Mouse (Mus musculus) neural tube, embryonic 15.5 days (tissue): ENCODE data around the gene Chd8. TPM values are rescaled to one million over a fixed set of nuclear protein-coding genes. Genes with fewer than 3 reads are reported as not detected.

Source experiments
- ATAC-seq: fragments of 200-750 bp; cut with Nextera tagmentation; 2 replicates; pipeline ENCODE4 v1.8.0; 2017; ENCODE audit warnings: mild to moderate bottlenecking, moderate TSS enrichment, moderate library complexity; ENCODE audit not compliant: low FRiP score
- H3K27ac ChIP-seq: fragments of 300-500 bp; sonication (generic); replicated peaks from 2 replicates; pipeline ENCODE4 v1.5.1; 2015; ENCODE audit warnings: mild to moderate bottlenecking, inconsistent platforms
- H3K27me3 ChIP-seq: fragments of 300-500 bp; sonication (generic); replicated peaks from 2 replicates; pipeline ENCODE4 v1.6.1; 2015; ENCODE audit warnings: inconsistent platforms
- H3K36me3 ChIP-seq: fragments of 300-500 bp; sonication (generic); 2 replicates; pipeline ENCODE4 v1.6.1; 2015; ENCODE audit warnings: inconsistent platforms
- H3K4me1 ChIP-seq: fragments of 300-500 bp; sonication (generic); 2 replicates; pipeline ENCODE4 v1.6.1; 2015; ENCODE audit warnings: inconsistent platforms
- H3K4me2 ChIP-seq: fragments of 300-500 bp; sonication (generic); 2 replicates; pipeline ENCODE4 v1.6.1; 2015; ENCODE audit warnings: inconsistent platforms, mild to moderate bottlenecking, moderate library complexity
- H3K4me3 ChIP-seq: fragments of 300-500 bp; sonication (generic); replicated peaks from 2 replicates; pipeline ENCODE4 v1.5.1; 2015; ENCODE audit warnings: mild to moderate bottlenecking, inconsistent platforms
- H3K9ac ChIP-seq: fragments of 300-500 bp; sonication (generic); replicated peaks from 2 replicates; pipeline ENCODE4 v1.6.1; 2015; ENCODE audit warnings: mild to moderate bottlenecking, inconsistent platforms
- H3K9me3 ChIP-seq: fragments of 300-500 bp; sonication (generic); replicated peaks from 2 replicates; pipeline ENCODE4 v1.6.1; 2016; ENCODE audit warnings: inconsistent platforms
- WGBS: fragments of 180-500 bp; shearing (Covaris S2); methylation state at CpG from one replicate; pipeline ENCODE4 v1.1.7; 2015; ENCODE audit warnings: mixed read lengths; 5-methylcytosine and 5-hydroxymethylcytosine counted together
- polyA plus RNA-seq: library from polyadenylated mRNA; unstranded; fragments of >200 nt; fragmentation: Nextera tagmentation; extraction: Ambion mirVana; gene quantifications from 2 replicates; pipeline ENCODE4 v1.2.1, GENCODE M21; 2015

Chd8 gene
- polyA plus RNA-seq, 1 experiment from 2014 or later: 30.0 TPM

DNA sequence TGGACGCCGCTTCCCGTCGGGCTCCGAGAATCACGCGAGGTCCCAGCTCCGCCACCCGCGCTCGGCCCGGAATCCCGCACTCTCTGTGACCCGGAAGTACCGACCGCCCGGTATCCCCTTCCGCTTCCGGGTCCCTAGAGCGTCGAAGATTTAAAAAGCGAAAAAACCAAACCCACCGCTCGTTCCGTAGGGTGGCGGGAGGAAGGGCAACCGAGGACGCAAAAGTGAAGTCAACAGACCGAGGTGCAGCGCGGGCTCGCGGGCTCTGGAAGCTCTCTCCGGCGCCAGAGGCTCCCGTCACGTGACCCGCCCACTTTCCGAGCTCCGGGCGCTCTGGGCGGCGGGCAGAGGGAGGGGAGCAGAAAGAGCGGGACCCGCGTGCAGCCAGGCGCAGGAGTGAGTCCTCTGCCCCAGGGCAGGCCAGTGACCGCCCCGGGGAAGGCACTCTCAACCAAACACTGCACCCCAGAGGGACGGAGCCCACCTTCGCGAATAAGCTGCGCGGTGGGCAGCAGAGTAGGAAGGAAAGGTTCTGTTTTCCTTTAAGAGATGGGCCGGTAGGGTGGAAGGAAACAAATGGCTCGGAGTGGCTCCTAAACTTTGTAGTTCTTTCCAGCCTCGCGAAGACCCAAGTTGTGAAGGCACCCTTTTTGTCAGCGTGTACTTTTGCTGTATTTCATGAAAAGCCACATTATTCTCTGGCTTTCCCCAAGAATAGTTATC is 60.3 kb downstream of the Chd8 start, which contains the start of gene Supt16:
Supt16 (minus strand) TSS at position 261 of the 723 bp plus-strand sequence.
- peak; percentile 98 for ATAC-seq

DNA sequence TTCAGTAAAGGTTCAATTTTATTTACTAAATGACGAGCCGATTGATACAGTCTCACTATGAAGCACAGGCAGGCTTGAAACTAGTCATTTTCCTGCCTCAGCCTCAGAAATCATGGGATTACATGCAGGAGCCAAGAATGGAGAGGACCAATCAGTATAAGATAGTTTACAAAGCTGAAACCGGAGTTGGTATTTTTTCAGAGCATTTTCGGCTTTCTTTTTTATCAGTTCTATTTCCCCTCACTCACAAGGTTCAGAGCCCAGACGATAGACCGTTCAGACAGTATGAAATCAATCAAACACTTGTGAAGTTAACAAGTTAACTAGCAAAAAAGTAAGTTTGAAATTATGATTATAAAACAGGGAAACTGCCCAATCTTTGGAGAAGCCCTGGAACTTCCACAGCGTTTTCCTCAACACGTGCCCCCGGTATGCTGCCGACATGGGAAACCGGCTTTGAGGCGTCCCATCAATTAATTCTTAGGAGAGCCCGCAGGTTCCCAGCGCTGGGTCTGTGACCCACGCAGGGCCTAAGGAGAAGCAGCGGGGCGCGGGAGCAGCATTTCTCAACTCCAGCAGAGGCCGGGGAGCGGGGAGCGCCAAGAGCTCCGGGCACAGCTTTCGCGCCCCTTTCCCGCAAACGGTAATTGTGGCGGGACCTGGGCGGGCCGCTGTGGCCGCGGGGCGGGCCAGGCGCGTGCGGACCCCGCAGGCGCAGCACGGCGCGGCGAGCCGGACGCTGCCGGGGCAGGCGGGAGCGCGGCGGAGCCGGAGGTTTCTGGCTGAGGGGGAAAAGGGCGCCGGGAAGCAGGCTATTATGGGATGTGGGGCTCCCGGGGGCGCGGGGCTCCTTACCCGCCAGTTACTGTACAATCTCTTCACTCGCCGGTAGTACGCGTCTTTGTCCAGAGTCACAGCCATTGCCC is 61.1 kb downstream of the Chd8 start:
- ATAC-seq: peak; percentile 36
- Histone ChIP-seq H3K9ac (peak overlapping the region; percentile 91), H3K4me1 (peaks cover 21% of the 10 kb centered on the region), H3K4me3 (peak overlapping the region; percentile 100), H3K4me2 (peak overlapping the region; percentile 76), H3K36me3 (peaks cover 23% of the 10 kb centered on the region), H3K9me3 (no peaks in the 10 kb centered on the region), H3K27ac (peak overlapping the region; percentile 95), H3K27me3 (no peaks in the 10 kb centered on the region)
- 1% methylated on average over 53 of the region's 59 CpGs for WGBS

More for the DNA sequence above, 60.3 kb downstream of the Chd8 start, which contains the start of gene Supt16:
- H3K9ac ChIP-seq: peak within 1 kb of the TSS; percentile 91
- peak within 1 kb of the TSS; percentile 100 for H3K4me3 ChIP-seq
- H3K36me3 ChIP-seq: peaks cover 29% of the 10 kb centered on the region
- peaks cover 21% of the 10 kb centered on the region for H3K4me1 ChIP-seq
- no peaks in the 10 kb centered on the region for H3K9me3 ChIP-seq
- H3K4me2 ChIP-seq: peak within 1 kb of the TSS; percentile 76
- WGBS: under 1% methylated on average over 59 of the region's 59 CpGs
- peak within 1 kb of the TSS; percentile 95 for H3K27ac ChIP-seq
- no peaks in the 10 kb centered on the region for H3K27me3 ChIP-seq

DNA sequence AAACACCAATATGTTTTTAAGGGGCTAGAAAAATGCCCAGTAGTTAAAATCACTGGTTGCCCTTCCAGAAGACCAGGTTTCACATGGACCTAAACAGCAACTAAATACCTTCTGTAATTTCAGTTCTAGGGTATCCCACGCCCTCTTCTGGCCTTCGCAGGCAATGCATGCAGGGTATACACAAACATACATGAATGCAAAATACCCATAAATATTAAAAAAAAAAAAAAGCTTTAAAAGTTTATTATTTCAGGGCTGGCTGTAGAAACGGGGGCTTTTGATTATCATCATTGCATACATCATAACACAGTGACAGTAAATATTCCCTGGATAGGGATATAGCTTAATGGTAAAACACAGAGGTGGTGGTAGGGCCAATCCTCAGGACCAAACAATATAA is 61.9 kb downstream of the Chd8 start:
- H3K4me1 ChIP-seq: peaks cover 21% of the 10 kb centered on the region
- no peak for ATAC-seq
- no peaks in the 10 kb centered on the region for H3K27me3 ChIP-seq
- peaks cover 17% of the 10 kb centered on the region for H3K36me3 ChIP-seq
- H3K4me3 ChIP-seq: peak overlapping the region; percentile 100
- no peak overlapping the region for H3K9ac ChIP-seq
- no peak overlapping the region for H3K27ac ChIP-seq
- H3K9me3 ChIP-seq: no peaks in the 10 kb centered on the region
- H3K4me2 ChIP-seq: peak overlapping the region; percentile 76
- WGBS: 18% methylated on average over 3 of the region's 3 CpGs

DNA sequence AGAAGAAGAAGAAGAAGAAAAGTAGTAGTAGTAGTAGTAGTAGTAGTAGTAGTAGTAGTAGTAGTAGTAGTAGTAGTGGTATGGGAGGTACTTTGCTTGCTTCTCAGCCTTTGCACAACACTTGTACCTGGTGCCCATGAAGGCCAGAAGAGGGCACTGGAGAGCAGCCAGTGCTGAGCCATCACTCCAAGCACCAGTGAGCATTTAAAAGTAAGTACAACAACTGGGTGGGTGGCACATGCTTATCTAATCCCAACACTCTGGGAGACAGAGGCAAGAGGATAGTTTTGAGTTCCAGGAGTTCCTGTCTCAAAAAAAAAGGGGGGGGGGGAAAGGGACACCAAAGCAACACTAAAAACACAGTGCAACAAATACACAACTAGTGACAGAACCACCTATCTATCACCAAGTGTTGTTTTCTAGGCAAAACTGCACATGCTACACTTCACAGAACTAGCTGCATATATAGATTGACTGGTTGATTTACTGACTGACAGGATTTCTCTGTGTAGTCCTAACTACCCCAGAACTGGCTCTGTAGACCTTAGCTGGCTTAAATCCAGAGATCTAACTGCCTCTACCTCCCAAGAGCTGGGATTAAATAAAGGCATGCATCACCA is 66.7 kb downstream of the Chd8 start:
- no peaks in the 10 kb centered on the region for H3K27me3 ChIP-seq
- H3K27ac ChIP-seq: no peak overlapping the region
- H3K9me3 ChIP-seq: no peaks in the 10 kb centered on the region
- H3K36me3 ChIP-seq: no peaks in the 10 kb centered on the region; the same call in 1 of the 2 replicates
- H3K9ac ChIP-seq: no peak overlapping the region
- H3K4me2 ChIP-seq: no peak overlapping the region
- peaks cover 9% of the 10 kb centered on the region for H3K4me1 ChIP-seq
- no peak overlapping the region for H3K4me3 ChIP-seq
- no peak for ATAC-seq

GRCm38 (mm10) chr14:52189519-52189918 is 68.1 kb downstream of the Chd8 start:
- no peak overlapping the region for H3K4me3 ChIP-seq
- H3K4me2 ChIP-seq: no peak overlapping the region
- no peaks in the 10 kb centered on the region for H3K4me1 ChIP-seq
- no peaks in the 10 kb centered on the region for H3K27me3 ChIP-seq
- WGBS: 73% methylated on average over 2 of the region's 2 CpGs
- H3K36me3 ChIP-seq: no peaks in the 10 kb centered on the region; the same call in 1 of the 2 replicates
- no peak overlapping the region for H3K9ac ChIP-seq
- ATAC-seq: no peak
- no peak overlapping the region for H3K27ac ChIP-seq
- H3K9me3 ChIP-seq: no peaks in the 10 kb centered on the region

DNA sequence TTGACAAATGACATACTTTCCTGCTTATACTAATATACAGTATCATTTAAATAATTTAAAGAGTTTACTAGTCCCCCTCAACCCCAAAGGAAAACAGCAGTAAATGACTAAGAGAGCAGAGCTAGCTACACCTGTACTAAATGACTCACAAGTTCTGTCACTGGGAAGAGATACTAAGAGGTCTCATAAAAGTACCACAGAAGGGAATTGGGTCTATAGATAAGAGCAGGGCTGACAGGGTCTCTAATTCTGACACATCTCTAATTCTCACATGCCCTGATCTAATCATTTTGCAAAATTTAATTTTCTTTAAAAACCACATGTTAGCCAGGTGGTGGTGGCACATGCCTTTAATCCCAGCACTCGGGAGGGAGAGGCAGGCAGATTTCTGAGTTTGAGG is 68.8 kb downstream of the Chd8 start:
- Histone ChIP-seq H3K9me3 (no peaks in the 10 kb centered on the region), H3K4me2 (no peak overlapping the region), H3K4me1 (no peaks in the 10 kb centered on the region), H3K9ac (no peak overlapping the region), H3K27ac (no peak overlapping the region), H3K4me3 (no peak overlapping the region), H3K36me3 (no peaks in the 10 kb centered on the region; the same call in 1 of the 2 replicates), H3K27me3 (no peaks in the 10 kb centered on the region)
- no peak for ATAC-seq
- WGBS: 94% methylated on average over 1 of the region's 1 CpGs

GRCm38 (mm10) chr14:52166571-52166970 is 91.0 kb downstream of the Chd8 start:
- no peak overlapping the region for H3K9ac ChIP-seq
- no peak overlapping the region for H3K4me3 ChIP-seq
- H3K4me2 ChIP-seq: no peak overlapping the region
- ATAC-seq: no peak
- no peaks in the 10 kb centered on the region for H3K4me1 ChIP-seq
- H3K36me3 ChIP-seq: peaks cover 57% of the 10 kb centered on the region
- no peak overlapping the region for H3K27ac ChIP-seq
- WGBS: 89% methylated on average over 2 of the region's 2 CpGs
- no peaks in the 10 kb centered on the region for H3K9me3 ChIP-seq
- H3K27me3 ChIP-seq: no peaks in the 10 kb centered on the region

DNA sequence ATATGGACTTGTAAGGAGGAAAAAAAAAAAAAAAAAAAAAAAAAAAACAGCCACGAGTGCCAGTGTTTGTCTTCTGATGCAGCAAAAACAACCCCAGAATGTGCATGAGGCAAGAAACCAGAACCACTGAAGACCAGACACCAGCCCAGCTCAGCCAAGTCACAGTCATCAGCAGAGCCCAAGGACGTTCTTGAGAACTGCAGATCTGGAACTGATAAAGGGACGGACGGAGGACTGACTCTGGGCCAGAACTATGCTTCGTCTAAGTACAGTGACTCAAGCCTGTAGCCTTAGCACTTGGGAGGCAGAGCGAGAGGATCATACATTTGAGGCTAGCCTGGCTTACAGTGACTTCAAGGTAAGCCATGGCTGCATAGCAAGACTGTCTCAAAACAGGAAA is 96.7 kb downstream of the Chd8 start:
- H3K36me3 ChIP-seq: peaks cover 64% of the 10 kb centered on the region
- no peaks in the 10 kb centered on the region for H3K4me1 ChIP-seq
- H3K9me3 ChIP-seq: no peaks in the 10 kb centered on the region
- H3K4me2 ChIP-seq: no peak overlapping the region
- H3K27me3 ChIP-seq: no peaks in the 10 kb centered on the region
- H3K27ac ChIP-seq: no peak overlapping the region
- no peak overlapping the region for H3K9ac ChIP-seq
- H3K4me3 ChIP-seq: no peak overlapping the region
- ATAC-seq: no peak
- WGBS: 91% methylated on average over 6 of the region's 6 CpGs

DNA sequence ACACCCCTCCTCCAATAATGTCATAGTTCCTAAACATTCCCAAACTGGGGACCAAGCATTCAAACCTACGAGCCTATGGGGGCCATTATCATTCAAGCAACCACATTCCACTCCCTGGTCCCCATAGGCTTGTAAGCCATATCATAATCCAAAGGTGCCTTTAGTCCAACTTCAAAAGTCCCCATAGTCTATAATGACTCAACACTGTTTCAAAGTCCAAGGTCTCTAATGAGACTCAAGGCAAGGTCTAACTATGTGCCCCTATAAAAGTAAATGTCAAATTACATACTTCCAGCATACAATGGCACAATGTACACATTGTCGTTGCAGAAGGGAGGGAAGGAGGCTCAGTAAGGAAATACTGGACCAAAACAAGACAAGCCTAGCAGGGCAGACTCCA is 102.6 kb downstream of the Chd8 start:
- no peak for ATAC-seq
- 92% methylated on average over 2 of the region's 2 CpGs for WGBS
- no peak overlapping the region for H3K9ac ChIP-seq

GRCm38 (mm10) chr14:52152613-52153012 is 105.0 kb downstream of the Chd8 start:
- 60% methylated on average over 3 of the region's 3 CpGs for WGBS
- Histone ChIP-seq H3K4me2 (no peak overlapping the region), H3K27ac (no peak overlapping the region), H3K4me1 (no peaks in the 10 kb centered on the region), H3K9ac (no peak overlapping the region), H3K27me3 (no peaks in the 10 kb centered on the region), H3K36me3 (no peaks in the 10 kb centered on the region), H3K9me3 (no peaks in the 10 kb centered on the region), H3K4me3 (no peak overlapping the region)
- no peak for ATAC-seq

More for the DNA sequence above, 102.6 kb downstream of the Chd8 start:
- Histone ChIP-seq H3K27ac (no peak overlapping the region), H3K4me2 (no peak overlapping the region), H3K4me1 (no peaks in the 10 kb centered on the region), H3K36me3 (peaks cover 20% of the 10 kb centered on the region), H3K4me3 (no peak overlapping the region), H3K27me3 (no peaks in the 10 kb centered on the region), H3K9me3 (no peaks in the 10 kb centered on the region)

GRCm38 (mm10) chr14:52152179-52152578 is 105.4 kb downstream of the Chd8 start:
- Histone ChIP-seq H3K36me3 (no peaks in the 10 kb centered on the region), H3K9me3 (no peaks in the 10 kb centered on the region), H3K4me3 (no peak overlapping the region), H3K4me2 (peak overlapping the region; percentile 22; the same call in 1 of the 2 replicates), H3K4me1 (no peaks in the 10 kb centered on the region), H3K27me3 (no peaks in the 10 kb centered on the region), H3K9ac (no peak overlapping the region), H3K27ac (no peak overlapping the region)
- ATAC-seq: peak; percentile 31; the same call in 1 of the 2 replicates
- 33% methylated on average over 7 of the region's 7 CpGs for WGBS
